Mouse (Mus musculus) testis, adult 2 months (tissue): Measurements from ENCODE around the gene 1700012B07Rik.

Experiments
- CTCF ChIP-seq: fragments of 200-500 bp; IDR thresholded peaks from 2 replicates; pipeline ENCODE4 v1.5.1; 2012; ENCODE audit warnings: low read depth, mild to moderate bottlenecking, inconsistent platforms, low read length, moderate library complexity; ENCODE audit not compliant: control insufficient read depth, insufficient read depth, insufficient replicate concordance
- POLR2A ChIP-seq: fragments of 200-500 bp; IDR thresholded peaks from 2 replicates; pipeline ENCODE4 v1.6.1; 2012; ENCODE audit warnings: low read depth, mild to moderate bottlenecking, inconsistent platforms, low read length, moderate library complexity; ENCODE audit not compliant: control insufficient read depth

DNA sequence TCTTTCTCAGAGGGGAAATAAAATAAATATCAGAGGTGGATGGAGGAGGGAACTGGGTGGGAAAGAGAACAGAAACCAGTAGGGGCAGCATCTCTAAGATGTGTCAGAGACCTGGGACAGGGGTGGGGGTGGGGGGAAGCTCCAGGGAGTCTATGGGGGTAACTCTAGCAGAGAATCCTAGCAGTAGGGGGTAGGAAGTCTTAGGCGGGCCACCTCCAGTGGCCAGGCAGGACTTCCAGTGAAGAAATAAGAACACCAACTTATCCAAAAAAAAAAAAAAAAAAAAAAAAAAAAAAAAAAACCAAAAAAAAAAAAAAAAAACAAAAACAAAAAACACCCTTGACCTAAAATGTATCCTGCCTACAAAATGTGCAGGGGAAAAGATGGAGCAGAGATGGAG, 26.3 kb downstream of the 1700012B07Rik start:
- TF ChIP-seq CTCF (no peak), POLR2A (no peak)
